Mouse (Mus musculus): ENCODE data around the gene Mpc2. TPM values are rescaled to one million over a fixed set of nuclear protein-coding genes. Genes with fewer than 3 reads are reported as not detected.

The Mpc2 gene
- polyA plus RNA-seq, 1 experiment from 2014 or later: 80.3 TPM

Other genes starting within 250 kb of the Mpc2 start
- 81.4 and 91.7 TPM in 2 replicates for gene Tiprl, start 223.6 kb upstream of the Mpc2 start, polyA plus RNA-seq (2016; fragmentation: Nextera tagmentation; extraction: Ambion mirVana)
- gene Gpr161, start 164.8 kb upstream of the Mpc2 start, polyA plus RNA-seq (2016; fragmentation: Nextera tagmentation; extraction: Ambion mirVana): 1.5 and 1.9 TPM in 2 replicates
- 5.1 and 6.6 TPM in 2 replicates for gene Dcaf6, start 162 bp upstream of the Mpc2 start, polyA plus RNA-seq (2016; fragmentation: Nextera tagmentation; extraction: Ambion mirVana)
- 0.06 TPM in 1 of 2 replicates, not detected in the other for gene Adcy10, start 24.5 kb downstream of the Mpc2 start, polyA plus RNA-seq (2016; fragmentation: Nextera tagmentation; extraction: Ambion mirVana)
- 141 and 148 TPM in 2 replicates for gene Mpzl1, start 173.9 kb downstream of the Mpc2 start, polyA plus RNA-seq (2016; fragmentation: Nextera tagmentation; extraction: Ambion mirVana)
- gene Rcsd1, start 249.1 kb downstream of the Mpc2 start, polyA plus RNA-seq (2016; fragmentation: Nextera tagmentation; extraction: Ambion mirVana): 10.1 and 10.8 TPM in 2 replicates

Data from limb, embryonic 10.5 days (tissue).